Mouse (Mus musculus) lung, adult 2 months (tissue): Measurements from ENCODE around the gene H2-T23.

Source experiments
- CTCF ChIP-seq: fragments of 200-500 bp; IDR thresholded peaks from 2 replicates; pipeline ENCODE4 v1.5.1; 2011; ENCODE audit warnings: mild to moderate bottlenecking, low read length, control low read depth; ENCODE audit not compliant: insufficient read depth
- POLR2A ChIP-seq: fragments of 200-500 bp; IDR thresholded peaks from 2 replicates; pipeline ENCODE4 v1.6.1; 2011; ENCODE audit warnings: low read depth, mild to moderate bottlenecking, control low read depth, low read length, borderline replicate concordance; ENCODE audit errors: extremely low read depth

- TF ChIP-seq CTCF (no peak), POLR2A (no peak)
Observed at GRCm38 (mm10) chr17:36014977-36015376, 17.7 kb downstream of the H2-T23 start.
